Mouse (Mus musculus) testis, postnatal 10 days (tissue): ENCODE measurements around the gene Dlx4.

Source experiments
- DNase-seq: peaks from one replicate; pipeline ENCODE4 v3.0.0; 2021; ENCODE audit warnings: low spot score

The Dlx4 gene

DNA sequence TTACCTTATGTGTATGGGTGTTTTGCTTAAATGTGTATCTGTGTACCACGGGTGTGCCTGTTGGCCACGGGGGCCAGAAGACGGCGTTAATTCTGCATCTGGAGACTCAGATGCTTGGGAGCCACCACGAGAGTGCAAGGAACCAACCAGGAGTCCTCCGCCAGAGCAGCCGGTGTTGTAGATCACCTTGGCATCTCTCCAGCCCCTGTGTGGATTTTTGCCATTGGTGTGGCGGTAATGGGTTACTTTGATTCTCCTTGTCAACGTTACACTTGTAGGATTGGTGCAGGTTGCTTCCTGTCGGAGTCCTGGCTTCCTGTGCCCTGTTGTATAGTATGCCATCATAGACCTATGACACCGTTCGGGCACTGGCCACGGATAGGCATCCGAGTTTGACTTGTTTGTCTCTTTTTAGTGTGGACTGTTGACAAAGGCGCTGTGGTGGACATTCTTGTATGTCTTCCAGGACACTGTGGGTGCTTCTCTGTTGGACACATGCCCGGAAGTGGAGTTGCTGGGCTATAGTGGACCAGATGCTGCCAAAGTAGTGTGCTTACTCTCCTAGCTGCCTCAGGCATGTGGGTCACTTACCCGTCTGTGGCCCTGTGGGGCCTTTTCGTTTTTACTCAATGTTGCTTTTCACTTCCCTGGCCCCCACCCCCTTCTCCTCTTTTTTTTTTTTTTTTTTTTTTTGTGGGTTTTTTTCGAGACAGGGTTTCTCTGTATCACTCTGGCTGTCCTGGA is 43.7 kb downstream of the Dlx4 start:
- no peak for DNase-seq

DNA sequence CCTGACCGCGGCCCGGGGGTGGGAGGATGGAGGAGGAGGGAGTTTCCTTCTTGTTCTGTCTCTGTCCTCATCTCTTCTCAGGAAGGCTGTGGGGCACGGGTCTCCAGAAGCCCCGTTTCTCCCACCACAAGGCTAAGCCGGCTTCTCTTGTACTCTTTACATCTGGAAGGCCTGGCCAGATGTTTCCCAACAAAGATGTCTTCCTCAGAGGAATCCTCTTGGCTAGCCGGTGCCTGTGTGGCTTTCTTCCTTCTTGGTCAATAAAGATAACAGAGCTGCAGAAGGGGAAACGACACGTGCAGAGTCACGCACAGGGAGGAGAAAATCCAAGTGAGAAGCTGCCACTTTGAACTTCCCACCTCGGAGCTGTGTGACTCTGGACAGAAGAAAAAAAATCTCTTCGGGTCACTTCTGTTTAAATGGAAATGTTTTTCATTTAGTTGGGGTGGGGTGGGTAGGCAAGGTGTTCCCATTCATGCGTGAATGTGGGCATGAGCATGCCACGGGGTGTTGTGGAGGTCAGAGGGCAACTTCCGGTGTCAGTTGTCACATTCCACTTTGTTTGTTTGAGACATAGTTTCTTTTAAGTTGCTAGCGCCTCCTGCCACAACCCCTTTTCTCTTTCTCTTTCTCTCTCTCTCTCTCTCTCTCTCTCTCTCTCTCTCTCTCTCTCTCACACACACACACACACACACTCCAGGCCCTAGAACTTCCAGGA is 44.8 kb downstream of the Dlx4 start:
- DNase-seq: no peak

DNA sequence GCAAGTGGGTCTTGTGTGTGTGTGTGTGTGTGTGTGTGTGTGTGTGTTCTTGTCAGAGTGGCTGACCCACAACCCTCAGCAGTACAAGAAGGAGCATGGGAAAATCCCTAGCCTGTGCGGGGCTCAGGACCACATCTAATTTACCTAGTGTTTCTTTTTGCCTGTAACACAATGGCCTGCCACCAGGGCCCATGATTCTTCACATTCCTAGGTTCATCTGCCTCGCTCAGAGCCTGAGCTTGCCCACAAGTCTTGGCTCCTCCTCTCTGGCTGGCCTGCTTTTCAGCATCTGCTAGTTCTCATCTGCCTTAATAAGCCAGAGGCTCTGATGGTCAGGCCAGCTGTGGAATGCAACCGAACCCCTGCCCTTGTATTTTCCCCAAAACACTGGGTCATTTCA is 45.7 kb downstream of the Dlx4 start:
- no peak for DNase-seq

DNA sequence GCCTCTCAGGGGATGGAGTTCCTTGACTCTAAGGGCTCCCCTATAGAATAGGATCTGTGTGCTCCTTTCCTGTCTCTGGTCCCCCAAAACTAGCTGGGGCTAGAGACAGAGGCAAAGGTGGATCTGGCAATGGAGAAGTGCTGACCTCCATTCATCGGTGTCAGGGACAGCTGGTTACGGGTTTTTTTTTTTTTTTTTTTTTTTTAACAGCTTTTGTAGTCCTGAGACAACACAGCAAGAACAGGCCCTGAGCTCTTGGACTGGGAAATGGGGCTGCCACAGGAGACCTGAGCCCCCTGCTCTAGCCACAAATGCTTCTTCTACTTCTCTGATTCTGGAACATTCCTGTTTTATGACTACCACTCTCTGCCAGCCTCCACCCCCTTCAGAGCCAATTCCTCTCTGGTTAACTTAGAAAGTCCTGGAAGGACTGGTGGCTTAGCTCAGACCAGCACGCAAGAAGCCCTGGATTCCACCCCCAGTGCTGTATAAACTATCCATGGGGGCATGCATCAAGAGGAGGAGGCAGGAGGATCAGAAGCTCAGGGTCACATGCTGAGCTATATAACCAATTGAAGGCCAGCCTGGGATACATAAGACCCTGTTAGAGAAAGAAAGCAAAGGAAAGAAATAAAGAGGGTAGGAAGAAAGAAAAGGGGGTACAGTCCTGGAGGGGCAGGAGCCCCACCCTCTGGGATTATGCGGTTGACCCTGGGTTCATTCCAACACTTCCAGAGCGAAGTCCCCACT is 47.5 kb downstream of the Dlx4 start:
- no peak for DNase-seq

DNA sequence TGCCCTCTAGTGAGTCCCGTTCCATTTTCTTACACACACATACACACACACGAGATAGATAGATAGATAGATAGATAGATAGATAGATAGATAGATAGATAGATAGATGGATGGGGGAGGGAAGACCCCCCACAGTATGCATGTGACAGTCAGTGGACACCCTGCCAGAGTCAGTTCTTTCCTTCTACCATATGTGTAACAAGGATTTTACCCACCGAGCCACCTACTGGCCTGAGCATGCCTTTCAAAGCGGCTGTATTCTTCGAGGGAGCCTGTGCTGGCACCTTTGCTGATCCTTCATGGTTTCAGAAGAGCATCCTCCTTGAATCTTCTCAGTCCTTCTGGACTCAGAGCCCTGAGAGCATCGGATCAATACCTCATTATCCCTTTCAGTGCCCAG is 48.2 kb downstream of the Dlx4 start:
- no peak for DNase-seq

DNA sequence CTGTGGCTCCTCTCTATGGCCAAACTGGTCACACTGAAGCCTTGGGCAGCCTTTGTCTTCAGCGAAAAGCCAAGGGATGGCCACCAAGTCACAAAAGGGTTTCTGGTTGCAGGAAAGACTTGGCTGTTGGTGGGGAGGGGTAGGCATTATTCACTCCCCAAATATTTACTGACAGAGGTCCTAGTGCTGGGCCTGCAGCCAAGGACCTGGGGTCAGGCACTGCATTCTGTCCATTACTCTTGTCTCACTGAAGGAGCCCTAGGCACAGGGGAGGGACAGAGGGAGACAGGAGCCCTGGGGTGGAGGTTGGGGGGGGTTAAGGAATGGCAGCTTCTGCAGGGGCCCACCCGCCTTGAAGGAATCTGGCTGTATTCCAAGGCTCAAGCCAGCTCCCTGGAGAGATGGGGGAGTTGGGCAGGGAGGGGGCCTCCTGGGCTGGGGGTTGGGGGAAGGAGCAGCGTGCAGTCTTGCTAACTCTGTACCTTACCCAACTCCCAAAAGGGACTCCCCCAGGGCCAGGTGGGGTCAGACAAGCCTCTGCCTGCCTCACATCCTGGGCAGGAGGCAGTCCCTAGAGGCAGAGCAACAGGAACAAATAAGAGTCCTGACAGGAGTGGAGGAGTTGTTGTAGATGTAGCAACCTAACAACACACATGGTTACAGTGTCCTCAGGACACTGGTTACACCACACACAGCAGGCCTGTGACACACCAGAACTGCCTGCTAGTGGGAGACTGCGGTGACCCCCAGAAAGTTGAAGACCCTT is 49.3 kb downstream of the Dlx4 start:
- no peak for DNase-seq

DNA sequence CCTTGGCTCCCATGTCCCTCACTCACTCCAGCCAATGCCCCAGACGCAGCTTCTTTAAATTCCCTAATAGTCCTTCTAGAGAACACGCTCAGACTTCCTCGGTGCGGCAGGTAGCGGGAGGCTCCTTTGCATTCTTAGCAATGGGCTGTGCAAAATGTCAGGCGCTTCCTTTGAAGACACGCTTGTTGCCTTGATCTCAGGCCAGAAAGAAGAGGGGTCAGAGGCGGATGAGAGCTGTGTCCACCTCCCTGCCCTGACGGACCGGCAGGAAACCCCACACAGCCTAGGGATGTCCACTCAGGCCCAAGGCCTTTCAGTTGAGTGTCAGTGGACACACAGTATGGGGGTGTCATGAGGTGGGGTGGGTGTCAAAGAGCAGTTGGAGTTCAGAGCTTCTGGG is 50.5 kb downstream of the Dlx4 start:
- no peak for DNase-seq

DNA sequence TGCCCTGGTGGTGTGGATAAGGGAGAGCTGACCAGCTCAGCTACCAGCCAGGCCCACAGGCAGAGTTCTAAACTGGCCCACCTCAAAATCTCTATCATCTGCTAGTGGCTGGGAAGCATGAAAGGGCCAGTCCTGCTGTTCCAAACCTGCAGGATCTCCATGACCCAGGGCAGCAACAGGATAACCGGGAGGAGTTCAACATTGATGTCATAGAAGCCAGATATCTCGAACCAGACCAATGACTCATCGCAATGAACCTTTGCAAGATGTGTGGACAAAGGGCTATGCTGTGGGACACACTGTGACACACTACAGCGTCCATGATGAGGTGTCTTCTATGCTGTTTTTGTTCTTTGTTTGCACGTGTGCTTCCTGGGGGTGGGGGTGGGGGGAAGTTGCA is 53.0 kb downstream of the Dlx4 start:
- no peak for DNase-seq
